Mouse (Mus musculus): ENCODE results near the gene Ppm1h. TPM values are rescaled to one million over a fixed set of nuclear protein-coding genes. Genes with fewer than 3 reads are reported as not detected.

Ppm1h gene
- polyA plus RNA-seq, 1 experiment from 2014 or later = 10.4 TPM

DNA sequence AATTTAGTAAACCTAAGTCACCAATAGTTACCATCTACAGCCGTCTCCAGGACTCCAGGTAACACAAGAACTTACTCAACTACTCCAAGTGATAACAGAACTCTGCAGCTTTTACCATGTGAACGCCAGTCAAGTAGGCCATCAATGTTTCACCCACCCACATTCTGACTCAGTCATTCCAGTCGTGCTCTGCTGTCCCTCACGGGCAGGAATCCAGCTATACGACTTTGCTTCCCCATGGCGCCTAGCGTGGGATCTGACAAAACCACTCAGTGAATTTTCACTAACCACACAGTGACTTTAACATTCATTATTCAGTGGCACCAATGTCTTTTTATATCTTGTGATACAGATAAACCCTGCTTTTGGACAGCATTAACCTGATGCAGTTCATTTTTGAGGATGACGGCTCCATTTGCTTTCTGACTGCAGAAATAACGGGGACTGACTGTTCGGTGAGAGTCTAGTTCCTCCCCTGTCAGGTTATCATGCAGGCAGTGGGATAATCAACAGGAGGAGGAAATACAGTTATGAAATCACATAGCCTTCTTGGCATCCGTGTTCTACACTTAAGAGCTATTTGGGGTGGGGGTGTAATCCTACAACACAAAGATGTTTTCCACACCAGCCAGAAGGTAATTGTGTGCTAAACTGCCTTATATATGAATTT lies 304.5 kb downstream of the Ppm1h start:
- Histone ChIP-seq H3K9ac (replicated peaks; ENCODE audit: low read depth) (0 out of 2 replicates have a peak overlapping the region, but pooled peaks have one; percentile 98), H3K27ac (ENCODE audit: low read length) (peak overlapping the region; percentile 100), H3K36me3 (ENCODE audit: insufficient read depth, low read length) (no peaks in the 10 kb centered on the region), H3K4me2 (replicated peaks; ENCODE audit: low read depth, low read length) (peak overlapping the region; percentile 65), H3K4me1 (ENCODE audit: insufficient read depth, low read depth, low read length) (peaks cover 12% of the 10 kb centered on the region; the same call in 1 of the 2 replicates), H3K9me3 (ENCODE audit: low read length) (no peaks in the 10 kb centered on the region), H3K4me3 (ENCODE audit: low read depth, low read length) (peak overlapping the region; percentile 98), H3K27me3 (replicated peaks; ENCODE audit: insufficient read depth, low read length) (no peaks in the 10 kb centered on the region)
- TF ChIP-seq EP300 (IDR thresholded peaks at IDR 0.05) = no peak
- TF ChIP-seq CTCF (IDR thresholded peaks at IDR 0.05) = no peak
- 34% methylated on average over 11 of the region's 11 CpGs for WGBS
- ATAC-seq (no peak), DNase-seq (ENCODE audit: low spot score) (peak; percentile 49)

DNA sequence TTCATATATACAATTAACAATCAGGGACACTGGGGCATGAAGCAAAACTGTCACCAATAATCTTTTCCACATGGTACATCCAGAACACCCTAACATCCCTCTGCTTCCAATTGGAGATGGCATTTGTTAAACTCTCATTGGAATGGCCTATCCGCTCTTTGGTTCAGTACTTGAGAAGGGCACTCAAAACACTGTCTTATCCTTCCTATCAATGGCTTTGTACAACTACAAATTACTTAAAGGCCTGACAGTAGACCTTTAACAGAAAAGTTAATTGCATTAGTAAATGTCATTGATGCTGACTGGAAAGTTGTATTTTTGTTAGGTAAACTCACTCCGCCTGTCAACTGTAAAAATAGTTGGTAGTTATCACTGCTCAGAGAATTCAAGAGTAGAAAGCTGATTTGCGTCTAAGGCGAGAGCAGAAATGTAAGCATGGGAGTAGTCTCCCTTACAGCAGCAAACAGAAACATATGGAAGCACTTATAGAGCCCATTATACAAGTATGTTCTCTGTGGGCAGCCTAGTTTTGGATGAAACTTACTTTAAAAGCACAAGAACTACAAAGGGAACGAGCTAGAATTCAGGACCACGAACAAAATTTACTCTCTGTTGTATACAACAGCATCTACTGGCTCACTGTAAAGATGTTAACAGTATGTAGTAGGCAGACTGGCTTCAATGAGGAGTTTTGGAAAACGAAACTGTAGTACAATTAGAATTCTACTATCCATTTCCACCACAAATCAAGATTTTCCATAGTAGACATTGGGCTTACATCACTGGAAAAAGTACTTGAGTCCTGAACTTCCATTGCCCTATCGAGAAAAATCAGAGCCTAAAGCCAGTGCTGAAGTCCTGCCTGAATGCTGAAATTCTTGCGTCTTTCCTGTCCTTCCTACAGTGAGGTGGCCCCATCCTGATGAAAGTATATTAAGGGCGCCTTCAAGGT lies 305.3 kb downstream of the Ppm1h start:
- TF ChIP-seq EP300 (IDR thresholded peaks at IDR 0.05) (no peak), CTCF (IDR thresholded peaks at IDR 0.05) (no peak)
- H3K9me3 ChIP-seq (ENCODE audit: low read length) = no peaks in the 10 kb centered on the region
- H3K4me1 ChIP-seq (ENCODE audit: insufficient read depth, low read depth, low read length) = peaks cover 12% of the 10 kb centered on the region; the same call in 1 of the 2 replicates
- peak overlapping the region; percentile 65 for H3K4me2 ChIP-seq (replicated peaks; ENCODE audit: low read depth, low read length)
- H3K36me3 ChIP-seq (ENCODE audit: insufficient read depth, low read length) = no peaks in the 10 kb centered on the region
- ATAC-seq (no peak), DNase-seq (ENCODE audit: low spot score) (peak; percentile 24)
- WGBS = 31% methylated on average over 10 of the region's 10 CpGs
- H3K27ac ChIP-seq (ENCODE audit: low read length) = peak overlapping the region; percentile 100
- H3K27me3 ChIP-seq (replicated peaks; ENCODE audit: insufficient read depth, low read length) = no peaks in the 10 kb centered on the region
- H3K9ac ChIP-seq (replicated peaks; ENCODE audit: low read depth) = peak overlapping the region; percentile 98
- H3K4me3 ChIP-seq (ENCODE audit: low read depth, low read length) = peak overlapping the region; percentile 98

DNA sequence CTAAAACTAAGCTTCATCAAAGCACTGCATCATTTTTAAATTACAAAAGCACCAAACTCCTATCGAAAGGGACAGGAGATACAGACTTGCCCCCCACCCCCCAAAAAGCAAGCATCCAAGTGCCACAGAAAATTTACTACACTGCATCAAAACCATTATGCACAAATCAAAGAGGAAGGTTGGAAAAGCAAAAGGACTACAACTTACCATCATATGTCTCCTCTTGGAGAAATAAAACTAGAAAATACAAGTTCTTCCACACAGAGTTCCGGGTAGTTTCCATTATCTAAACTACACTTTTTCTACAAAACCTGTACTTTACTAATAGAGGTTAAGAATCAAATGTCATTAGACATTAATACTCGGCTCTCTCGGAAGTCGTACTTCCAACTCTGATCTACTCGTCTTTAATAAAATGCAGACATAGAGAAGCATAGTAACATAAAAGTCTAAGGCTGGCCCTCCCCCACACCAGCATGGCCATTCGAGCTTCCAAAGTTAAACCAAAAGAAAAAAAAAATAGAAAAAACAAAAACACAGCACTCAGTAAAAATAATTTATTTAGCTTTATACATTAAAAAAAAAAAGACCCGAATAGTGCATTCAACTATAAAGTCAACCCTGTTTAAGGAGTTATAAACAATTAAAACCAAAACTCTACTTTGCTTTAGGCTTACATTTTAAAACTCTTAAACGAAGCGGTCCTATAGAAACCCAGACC lies 306.1 kb downstream of the Ppm1h start:
- H3K9ac ChIP-seq (replicated peaks; ENCODE audit: low read depth) = peak overlapping the region; percentile 98
- DNase-seq (ENCODE audit: low spot score) = no peak
- peak overlapping the region; percentile 65 for H3K4me2 ChIP-seq (replicated peaks; ENCODE audit: low read depth, low read length)
- H3K36me3 ChIP-seq (ENCODE audit: insufficient read depth, low read length) = no peaks in the 10 kb centered on the region
- no peaks in the 10 kb centered on the region for H3K27me3 ChIP-seq (replicated peaks; ENCODE audit: insufficient read depth, low read length)
- no peak for TF ChIP-seq CTCF (IDR thresholded peaks at IDR 0.05)
- TF ChIP-seq EP300 (IDR thresholded peaks at IDR 0.05) = no peak
- no peak for ATAC-seq
- peak overlapping the region; percentile 98 for H3K4me3 ChIP-seq (ENCODE audit: low read depth, low read length)
- peaks cover 12% of the 10 kb centered on the region; the same call in 1 of the 2 replicates for H3K4me1 ChIP-seq (ENCODE audit: insufficient read depth, low read depth, low read length)
- H3K27ac ChIP-seq (ENCODE audit: low read length) = peak overlapping the region; percentile 100
- no peaks in the 10 kb centered on the region for H3K9me3 ChIP-seq (ENCODE audit: low read length)
- 2% methylated on average over 10 of the region's 10 CpGs for WGBS

DNA sequence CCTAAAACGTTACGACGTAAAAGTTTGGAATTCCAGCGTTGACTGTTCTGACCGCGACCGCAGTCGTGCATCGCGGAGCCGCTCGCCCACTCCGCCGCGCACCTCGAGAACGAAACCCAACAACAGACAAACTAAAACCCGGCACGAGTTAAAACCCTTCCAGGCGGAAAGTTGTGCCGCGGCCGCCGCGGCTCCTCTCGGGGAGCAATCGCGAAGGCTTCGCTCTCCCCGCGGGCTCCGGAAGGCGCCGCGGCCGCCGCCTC lies 306.6 kb downstream of the Ppm1h start:
- Histone ChIP-seq H3K4me1 (ENCODE audit: insufficient read depth, low read depth, low read length) (peaks cover 12% of the 10 kb centered on the region; the same call in 1 of the 2 replicates), H3K27me3 (replicated peaks; ENCODE audit: insufficient read depth, low read length) (no peaks in the 10 kb centered on the region), H3K4me3 (ENCODE audit: low read depth, low read length) (peak overlapping the region; percentile 98), H3K9me3 (ENCODE audit: low read length) (no peaks in the 10 kb centered on the region), H3K4me2 (replicated peaks; ENCODE audit: low read depth, low read length) (peak overlapping the region; percentile 65), H3K27ac (ENCODE audit: low read length) (peak overlapping the region; percentile 100), H3K9ac (replicated peaks; ENCODE audit: low read depth) (peak overlapping the region; percentile 98), H3K36me3 (ENCODE audit: insufficient read depth, low read length) (no peaks in the 10 kb centered on the region)
- WGBS = under 1% methylated on average over 37 of the region's 37 CpGs
- DNase-seq (ENCODE audit: low spot score) = peak; percentile 62
- ATAC-seq = peak; percentile 4
- TF ChIP-seq CTCF (IDR thresholded peaks at IDR 0.05) (no peak), EP300 (IDR thresholded peaks at IDR 0.05) (no peak)

DNA sequence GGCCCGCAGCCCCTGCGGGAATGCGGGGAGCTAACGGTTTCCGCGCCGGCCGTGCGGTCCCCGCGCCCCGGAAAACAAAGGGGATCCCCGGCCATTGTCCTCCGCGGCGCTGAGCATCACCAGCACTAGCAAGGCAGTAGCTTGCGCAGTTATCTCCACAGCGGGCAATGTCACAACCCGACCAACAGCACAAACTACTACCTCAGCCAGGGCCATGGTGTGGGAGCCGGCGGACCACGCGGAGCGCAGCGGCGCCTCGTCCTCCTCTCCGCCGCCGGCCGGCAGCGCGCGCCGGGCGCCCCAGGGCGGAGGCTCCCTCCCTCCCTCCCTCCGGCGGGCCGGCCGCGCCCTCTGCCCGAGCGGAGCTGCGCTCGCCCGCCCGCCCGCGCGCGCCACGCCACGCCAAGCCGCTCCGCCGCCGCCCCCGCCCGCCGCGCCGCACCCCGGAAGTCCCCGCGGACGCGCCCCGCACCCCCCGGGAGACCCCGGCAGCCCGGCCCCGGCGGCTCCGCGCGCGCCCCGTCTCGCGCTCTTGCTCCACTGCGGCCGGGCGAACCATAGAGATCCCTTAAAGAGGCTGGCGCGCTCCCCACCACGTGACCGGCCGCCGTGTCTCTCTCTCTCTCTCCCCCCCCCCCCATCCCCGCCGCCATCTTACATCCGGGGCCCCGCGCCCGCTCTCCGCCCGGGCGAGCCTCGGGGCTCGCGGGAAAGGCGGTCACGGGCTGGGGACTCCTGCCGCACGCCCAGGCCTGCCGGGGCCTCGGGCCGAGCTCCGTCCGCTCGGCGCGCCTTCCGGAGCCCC lies 307.2 kb downstream of the Ppm1h start:
- WGBS = under 1% methylated on average over 46 of the region's 115 CpGs

More for the DNA sequence above, 307.2 kb downstream of the Ppm1h start:
- TF ChIP-seq CTCF (IDR thresholded peaks at IDR 0.05) (no peak), EP300 (IDR thresholded peaks at IDR 0.05) (no peak)
- H3K27ac ChIP-seq (ENCODE audit: low read length) = peak overlapping the region; percentile 100
- H3K36me3 ChIP-seq (ENCODE audit: insufficient read depth, low read length) = no peaks in the 10 kb centered on the region
- H3K9ac ChIP-seq (replicated peaks; ENCODE audit: low read depth) = peak overlapping the region; percentile 98
- H3K4me1 ChIP-seq (ENCODE audit: insufficient read depth, low read depth, low read length) = peaks cover 12% of the 10 kb centered on the region; the same call in 1 of the 2 replicates
- H3K27me3 ChIP-seq (replicated peaks; ENCODE audit: insufficient read depth, low read length) = no peaks in the 10 kb centered on the region
- peak overlapping the region; percentile 65 for H3K4me2 ChIP-seq (replicated peaks; ENCODE audit: low read depth, low read length)
- no peaks in the 10 kb centered on the region for H3K9me3 ChIP-seq (ENCODE audit: low read length)
- peak; percentile 90 for ATAC-seq
- DNase-seq (ENCODE audit: low spot score) = peak; percentile 90
- H3K4me3 ChIP-seq (ENCODE audit: low read depth, low read length) = peak overlapping the region; percentile 98

Data from lung, postnatal 0 days (tissue).